Mouse (Mus musculus) 416B (cell line): ENCODE data around the gene Pknox1.
A peak's percentile ranks its signal among the peaks of the same experiment; 100 is the strongest.
"Not testable (repeated sequence)": the region's sequence is repeated elsewhere in the genome, so short reads cannot be mapped to it uniquely, and the experiment has no call there.

ENCODE experiments used
- DNase-seq: peaks from one replicate; pipeline ENCODE4 v3.0.0; 2011; ENCODE audit warnings: low read depth

Pknox1 gene

DNA sequence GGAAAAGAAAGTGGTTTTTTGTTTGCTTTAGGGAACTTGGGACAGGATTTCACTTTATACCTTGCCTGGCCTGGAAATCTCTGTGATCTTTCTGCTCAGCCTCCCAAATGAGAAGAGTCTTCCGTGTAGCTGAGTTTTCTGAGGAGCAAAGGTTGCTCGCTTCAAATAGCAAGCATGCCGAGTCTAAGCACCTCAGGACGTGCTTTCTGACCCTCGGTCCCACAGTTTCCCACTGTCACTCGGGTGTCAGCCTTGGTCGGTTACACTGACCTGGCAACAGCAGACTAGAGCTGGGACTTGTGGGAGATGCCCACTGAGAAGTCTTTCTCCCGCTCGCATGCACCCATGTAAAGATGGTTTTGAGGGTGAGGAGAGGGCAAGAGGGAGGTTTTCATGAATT lies 33.4 kb downstream of the Pknox1 start:
- DNase-seq, result no peak

DNA sequence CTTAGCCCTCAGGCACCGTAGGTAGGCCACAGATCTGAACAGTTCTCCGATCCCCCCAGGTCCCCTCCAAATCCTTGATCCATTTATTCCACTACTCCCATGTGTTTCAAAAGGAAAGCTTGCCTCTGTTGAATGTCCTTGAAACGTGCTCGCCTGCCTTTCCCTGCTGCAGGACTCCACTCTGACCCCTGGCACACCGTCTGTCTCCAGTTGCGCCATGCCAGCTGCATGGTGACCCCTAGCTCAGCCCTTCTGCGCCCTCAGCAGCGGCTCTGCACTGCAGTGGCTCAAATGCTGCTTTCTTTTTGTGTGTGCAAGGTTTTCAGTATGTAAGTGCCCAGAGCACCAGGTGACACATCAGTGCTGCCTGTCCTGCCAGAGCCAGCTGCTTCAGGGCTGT lies 34.1 kb downstream of the Pknox1 start:
- DNase-seq, result no peak

DNA sequence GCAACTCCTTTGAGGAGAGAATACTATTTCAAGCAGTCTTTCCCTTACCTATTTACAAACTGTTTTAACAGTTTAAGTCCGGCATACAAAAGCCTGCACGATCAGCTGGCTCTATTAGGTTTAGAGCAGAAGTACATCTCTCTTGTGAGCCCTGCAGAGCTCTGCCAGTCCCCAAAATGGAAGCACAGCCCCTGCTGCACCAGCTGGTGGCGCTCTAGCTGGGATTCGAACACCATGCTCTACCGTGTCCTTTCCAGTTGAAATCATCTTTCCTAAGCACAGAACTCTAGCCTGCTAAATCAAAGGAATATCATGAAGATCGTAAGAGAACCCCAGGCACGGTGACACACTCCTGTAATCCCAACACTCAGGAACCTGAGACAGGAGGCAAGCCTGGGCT lies 41.9 kb downstream of the Pknox1 start:
- DNase-seq, result no peak

DNA sequence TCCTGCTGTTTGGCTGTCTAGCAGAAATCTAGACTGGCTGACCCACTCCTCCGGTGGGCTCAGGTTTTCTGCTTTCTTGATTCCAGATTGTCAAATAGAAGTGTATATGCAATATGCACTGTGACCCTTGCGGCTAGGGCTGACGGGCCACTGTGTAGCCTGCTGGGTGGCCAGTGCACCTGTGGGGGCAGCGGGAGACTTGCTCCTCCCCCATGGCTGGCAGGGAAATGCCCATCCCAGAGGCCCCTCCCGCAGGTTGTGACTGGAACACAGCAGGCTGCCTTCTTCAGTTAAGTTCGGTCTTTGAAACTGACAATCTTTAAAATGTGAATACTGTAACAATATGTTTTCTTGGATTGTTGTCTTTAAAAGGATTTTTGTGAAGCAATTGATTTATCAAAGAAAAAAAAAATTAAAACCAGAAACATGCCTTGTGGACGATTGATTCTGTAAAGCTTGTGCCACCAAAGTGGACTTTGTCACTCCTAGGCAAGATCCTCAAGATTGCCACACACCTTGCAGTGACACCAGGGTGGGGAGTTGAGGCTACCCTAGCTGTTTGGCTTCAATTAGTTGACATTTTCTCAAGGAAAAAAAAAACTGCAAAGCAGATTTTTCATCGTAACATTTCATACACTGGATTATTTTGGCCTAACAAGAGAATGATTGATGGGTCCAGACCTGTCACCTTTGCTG lies 42.9 kb downstream of the Pknox1 start:
- no peak for DNase-seq

DNA sequence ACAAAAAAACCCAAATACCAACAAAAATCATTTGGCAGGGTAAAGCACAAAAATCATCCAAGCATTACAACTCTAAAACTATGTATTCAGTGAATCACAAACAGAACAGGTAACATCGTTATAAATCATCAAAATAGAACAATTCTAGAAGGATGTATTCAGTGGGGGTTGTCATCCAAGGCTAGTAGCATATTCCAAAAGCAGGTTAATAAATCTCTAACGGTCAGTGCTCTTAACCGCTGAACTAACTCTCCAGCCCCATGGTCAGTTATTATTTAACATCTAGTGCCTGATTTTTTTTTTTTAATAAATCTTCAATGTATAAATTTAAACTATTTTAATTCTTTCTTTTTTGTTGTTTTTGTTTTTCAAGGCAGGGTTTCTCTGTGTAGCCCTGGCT lies 44.6 kb downstream of the Pknox1 start:
- not testable (repeated sequence) for DNase-seq

DNA sequence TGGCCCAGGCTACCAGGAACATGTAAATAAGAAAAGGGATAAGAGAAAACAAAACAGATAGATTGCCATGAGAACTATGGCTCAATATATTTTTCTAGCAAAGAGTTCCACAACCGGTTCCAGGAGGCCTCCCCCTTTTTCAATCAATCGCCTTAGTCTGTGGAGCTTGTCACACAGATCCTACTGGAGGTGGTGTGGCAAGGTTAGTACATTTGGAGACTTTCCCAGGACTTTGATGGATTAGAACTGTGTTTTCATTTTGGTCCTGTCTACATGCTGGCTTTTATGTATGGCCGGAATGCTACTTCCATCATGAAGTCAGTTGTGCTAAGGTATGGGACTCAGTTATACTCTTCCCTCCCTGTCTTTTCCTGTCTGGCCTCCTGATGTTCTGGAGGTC lies 45.4 kb downstream of the Pknox1 start:
- DNase-seq, result no peak

DNA sequence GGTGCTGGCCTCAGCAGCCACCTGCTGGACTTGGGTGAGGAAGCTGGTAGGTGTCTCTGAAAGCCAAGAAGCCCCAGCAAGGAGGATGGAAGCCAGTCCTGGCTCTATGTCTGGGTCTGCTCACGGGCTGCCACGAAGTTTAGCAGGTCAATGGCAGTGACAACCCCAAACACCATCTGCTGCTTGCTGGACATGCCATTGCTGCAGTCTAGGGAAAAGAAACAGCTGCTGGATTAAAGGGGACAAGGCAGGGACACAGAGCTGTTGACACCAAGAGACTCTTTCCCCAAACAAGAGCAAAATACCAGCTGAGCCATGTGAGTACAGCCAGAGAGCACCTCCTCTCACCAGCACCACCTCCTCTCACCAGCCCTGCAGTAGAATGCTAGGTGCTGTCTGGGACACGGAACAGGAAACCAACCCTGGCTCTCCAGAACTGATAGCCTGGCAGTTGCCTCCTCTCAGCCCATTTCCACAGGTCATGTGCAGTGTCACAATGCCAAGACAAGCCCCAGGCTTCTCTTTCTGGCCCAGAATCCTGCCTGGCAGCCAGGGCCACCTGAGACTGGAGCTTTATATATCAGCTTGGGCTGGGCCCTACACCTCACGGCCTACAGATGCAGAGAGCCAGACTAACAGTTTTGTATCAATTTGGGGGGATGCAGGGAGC lies 48.7 kb downstream of the Pknox1 start:
- peak; percentile 4 for DNase-seq

DNA sequence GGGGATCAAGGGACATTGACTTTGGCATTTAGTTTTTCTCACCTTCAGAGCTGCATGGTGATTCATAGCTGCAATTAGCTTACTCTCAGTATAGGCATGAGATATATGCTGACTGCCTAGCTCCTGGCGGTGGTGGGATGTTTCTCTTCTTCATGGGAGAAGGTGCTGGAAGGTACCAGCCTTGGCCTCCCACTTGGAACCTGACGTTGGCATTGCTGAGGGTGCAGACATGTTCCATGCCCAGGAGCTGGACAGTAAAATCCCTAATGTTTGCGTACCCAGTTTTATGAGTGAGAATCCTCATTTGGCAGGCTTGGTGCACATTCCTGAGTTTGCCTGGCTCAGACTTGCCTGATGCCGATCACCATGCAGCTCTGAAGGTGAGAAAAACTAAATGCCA lies 58.6 kb downstream of the Pknox1 start:
- DNase-seq, result no peak

DNA sequence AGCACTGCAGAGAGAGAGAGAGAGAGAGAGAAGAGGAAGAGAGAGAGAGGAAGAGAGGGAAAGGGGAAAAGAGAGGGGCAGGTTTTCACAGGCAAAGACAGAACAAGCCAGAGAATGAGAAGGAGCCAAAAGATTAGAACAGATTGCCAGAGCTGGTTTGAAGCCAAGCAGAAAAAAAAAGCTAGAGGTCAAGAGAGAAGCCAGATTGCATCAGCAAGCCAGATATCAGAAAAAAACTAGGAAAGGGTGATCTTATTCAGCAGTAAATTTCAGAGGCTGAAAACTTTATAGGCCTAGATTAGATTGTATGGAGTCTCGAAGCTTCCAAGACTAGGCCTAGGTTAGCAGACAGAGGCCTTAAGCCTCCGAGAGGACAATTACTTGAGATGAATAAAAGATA lies 63.4 kb downstream of the Pknox1 start:
- DNase-seq, result no peak

DNA sequence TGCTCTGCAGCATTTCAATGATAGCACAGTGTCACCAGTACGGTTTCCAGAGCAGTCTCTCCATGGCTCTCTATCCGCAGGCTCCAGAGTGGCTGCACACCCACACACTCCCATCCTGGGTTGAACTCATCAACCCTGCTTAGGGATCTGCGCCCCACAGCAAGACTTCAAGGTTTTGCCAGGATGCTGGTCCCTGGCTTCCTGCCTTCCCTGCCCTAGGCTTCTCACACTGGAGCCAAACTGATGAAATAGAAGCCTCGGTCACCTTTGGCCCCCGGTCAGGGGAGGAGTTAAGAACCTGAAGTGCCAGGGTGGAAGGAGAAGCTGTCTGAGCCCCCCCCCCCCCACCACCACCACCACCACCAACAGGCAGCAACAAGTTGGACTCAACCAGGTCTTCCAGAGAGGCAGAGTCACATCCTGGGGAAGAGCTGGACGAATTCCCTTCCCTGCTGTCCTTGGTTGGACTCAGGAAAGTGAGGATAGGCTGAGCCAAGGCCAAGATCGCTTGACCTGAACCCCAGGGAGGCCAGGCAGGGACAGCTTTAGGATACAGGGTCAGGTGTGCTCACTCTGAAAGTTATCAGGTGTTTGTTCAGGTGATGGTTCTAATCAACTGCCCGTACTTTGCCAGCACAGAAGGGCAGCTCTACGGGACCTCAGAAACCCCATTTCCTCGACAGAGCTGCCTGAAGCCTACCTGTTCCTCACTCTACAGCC lies 66.7 kb downstream of the Pknox1 start:
- DNase-seq, result no peak

DNA sequence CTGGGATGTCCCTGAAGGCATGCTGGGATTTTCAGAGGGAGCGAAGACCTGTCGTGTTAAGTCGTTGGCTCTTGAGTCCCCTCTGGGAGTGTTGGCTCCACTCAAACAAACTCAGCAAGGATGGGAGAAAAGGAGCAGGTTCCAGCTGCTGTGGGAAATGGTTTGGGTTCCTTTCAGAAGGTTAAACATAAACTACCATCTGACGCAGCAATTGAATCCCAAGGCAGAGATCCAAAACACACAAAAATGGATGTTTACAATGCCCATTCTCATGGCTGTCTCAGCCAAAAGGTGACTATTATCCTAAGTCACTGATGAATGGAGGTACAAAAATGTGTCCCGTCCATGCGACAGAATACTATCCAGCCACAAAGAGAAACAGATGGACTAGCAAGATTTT lies 68.5 kb downstream of the Pknox1 start:
- DNase-seq, result no peak

DNA sequence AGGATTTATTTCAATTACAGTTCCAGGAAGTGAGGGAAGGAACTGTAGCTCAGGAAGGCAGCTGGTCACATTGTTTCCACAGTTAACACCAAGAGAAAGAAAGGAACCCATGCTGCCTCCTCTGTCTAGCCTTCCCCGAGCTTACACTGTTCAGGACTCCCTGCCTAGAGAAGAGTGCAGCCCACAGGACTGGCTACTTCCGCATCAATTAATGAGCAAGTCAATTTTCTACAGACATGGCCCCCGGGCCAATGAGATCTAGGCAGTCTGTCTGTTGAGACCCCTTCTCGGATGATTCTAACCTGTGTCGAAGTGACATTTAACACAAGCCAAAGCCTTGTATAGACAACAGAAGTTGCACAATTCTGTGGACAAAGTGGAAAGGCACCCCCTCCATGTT lies 70.4 kb downstream of the Pknox1 start:
- DNase-seq, result no peak

DNA sequence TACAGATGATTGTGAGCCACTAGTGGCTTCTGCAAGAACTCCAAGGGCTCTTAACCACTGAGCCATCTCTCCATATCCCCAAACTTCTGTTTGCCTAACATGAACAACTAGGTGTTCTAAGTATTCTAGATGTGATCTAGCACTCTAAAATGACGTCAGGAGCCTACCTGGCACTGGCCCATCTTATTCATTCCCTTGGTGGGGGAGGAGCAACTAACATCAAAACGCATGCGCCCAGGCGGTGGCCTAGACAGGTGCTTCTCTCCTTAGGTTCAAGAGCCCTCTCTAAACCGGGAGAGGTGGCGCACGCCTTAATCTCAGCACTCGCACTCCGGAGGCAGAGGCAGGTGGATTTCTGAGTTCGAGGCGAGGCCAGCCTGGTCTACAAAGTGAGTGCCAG lies 71.2 kb downstream of the Pknox1 start:
- DNase-seq, result no peak

DNA sequence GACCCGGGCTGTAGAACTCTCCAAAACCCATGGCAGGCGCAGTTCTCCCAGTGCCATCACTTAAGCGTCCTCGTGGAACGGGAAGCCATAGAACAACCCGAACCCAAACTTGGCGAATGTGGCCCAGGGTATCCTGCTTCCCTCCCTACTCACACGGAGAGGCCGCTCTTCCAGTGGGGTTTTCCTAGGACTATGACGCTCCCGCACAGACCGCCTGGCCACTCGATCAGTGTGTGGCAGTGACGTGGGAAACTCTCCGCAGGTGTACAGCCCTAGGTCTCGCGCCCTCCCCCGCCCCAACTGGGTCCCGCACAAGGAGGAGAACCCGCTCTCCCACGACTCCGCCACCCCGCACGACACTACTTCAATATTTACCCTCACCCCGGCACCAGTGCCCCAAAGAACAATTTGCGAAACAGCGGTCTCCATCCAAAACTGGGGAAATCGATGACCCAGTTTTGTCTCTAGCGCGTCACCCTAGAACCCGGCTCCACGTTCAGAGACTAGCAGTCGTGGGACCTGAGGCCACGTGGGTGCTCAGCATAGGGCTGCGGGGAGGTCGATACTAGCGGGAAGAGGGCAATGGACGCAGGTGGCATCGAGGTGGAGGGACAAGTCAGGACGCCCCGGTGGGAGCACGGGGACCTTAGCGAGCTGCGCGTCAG lies 71.9 kb downstream of the Pknox1 start:
- no peak for DNase-seq

DNA sequence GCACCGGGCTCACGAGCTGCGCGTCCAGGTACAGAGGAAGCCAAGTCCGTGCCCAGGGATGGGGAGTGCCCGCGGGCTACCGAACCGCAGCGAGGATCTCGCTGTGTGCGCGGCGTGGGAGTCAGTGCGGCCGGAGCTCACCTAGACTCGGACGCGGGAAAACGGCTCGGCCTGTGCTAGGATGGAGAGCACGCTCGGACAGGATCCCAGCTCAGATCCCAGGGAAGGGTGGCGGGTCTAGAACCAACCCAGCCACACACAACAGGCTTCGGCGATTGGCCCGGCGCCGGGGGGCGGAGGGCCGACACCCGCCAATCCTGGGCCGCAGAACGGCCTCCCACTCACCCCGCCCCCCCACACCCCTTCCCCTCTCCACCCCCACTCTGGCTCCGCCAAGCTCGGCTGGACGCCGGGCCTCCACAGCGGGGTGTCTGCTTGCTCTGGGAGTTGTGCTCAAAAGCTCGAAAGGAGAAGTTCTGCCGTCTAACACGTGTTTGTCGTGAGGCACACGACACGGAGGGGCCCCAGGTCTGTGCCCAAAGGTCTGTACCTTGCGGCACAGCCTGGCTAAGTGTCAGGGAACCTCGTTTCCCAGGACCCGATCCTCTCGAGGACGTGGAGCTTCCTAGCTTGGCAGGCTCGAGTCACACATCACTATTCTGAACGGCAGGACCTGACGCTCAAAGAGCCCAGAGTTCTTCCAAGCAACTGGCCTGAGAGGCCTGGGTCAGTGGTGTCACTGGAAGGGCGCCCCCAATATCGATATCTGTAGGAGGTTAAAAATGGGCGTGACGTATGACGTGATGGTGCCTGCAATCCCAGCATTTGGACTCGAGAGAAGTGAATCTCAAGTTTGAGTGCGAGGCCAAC lies 72.6 kb downstream of the Pknox1 start, which contains the start of gene Cbs:
Gene Cbs, minus strand, starts transcription at position 297 of the 870 bp plus-strand sequence.
- DNase-seq, result no peak

DNA sequence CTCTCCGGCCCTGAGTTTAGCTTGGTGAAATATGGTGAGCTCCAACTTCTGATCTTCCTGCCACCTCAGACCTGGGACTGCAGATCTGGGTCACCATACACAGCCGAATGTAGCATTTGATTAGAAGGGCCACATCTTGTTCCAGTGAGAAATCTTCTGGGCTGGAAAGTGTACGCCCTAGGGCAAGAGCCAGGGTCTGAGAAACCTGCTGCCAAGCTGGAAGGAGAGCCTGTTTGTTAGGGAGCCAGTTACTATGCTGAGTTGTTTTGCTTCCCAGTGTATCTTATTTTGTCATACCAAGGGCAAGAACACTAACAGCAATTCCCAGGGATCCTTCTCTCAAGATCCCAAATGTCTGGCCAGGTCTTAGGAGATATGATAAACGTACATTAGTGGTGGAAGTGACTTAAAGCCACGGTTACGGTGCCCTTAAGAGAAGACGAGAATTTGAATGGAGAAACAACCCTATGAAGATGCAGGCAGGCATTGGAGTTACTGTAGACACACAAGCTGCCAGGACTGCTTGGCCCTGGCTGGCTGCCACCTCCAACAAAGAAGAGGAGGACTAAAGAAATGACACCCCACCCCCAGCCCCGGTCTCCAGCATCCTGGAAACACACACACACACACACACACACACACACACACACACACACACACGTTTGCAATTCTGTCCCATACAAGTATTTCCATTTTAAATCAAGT lies 73.5 kb downstream of the Pknox1 start:
- no peak for DNase-seq

DNA sequence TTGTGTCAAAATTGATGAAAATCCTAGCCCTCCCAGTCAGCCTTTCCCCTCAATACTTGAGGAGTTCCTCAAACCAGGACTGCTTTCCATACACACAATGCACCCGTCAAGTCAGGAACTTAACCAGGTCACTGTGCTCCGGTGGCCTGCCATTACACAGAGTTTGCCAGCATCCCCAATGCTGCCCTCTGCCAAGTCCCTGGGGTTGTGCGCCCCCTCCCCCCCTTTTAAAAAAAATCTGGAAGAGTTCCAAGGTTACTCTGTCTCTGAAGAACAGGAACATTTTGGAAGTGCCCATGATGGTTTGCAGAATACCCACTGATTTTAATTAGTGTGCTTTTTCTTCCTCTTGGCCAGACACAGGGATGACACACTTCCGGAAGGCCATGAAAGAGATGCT lies 75.1 kb downstream of the Pknox1 start:
- DNase-seq, result no peak

DNA sequence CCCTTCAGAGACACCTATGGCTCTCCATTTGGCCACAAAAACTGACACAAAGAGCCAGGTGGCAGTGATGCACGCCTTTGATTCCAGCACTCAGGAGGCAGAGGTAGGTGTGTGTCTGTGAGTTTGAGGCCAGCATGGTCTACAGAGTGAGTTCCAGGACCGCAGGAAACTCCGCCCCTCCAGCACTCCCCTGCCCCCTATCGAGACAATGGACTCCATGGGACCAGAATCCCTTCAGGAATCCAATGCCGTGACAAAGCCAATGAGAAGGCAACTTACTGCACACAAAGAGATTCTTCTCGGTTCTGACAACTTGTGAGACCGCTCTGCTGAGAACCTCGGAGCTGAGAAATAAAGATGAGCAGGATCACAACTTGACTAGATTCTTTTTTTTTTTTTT lies 77.8 kb downstream of the Pknox1 start:
- no peak for DNase-seq

DNA sequence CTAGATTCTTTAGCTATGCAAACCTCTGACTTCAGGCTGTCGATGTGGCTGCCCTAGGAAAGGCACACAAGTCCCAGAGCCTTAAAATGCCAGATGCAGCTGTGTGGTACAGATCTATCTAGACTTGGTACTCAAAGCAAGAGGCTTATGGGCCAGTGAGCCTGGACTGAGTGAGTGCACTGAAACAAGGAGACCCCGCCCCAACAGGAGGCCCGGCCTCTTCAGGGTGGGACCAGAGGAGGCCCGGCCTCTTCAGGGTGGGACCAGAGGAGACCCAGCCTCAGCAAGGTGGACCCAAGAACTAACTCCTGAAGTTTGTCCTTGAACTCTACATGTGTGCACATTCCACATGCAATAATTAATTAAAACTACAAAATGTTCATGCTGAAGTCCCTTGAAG lies 78.4 kb downstream of the Pknox1 start:
- no peak for DNase-seq

DNA sequence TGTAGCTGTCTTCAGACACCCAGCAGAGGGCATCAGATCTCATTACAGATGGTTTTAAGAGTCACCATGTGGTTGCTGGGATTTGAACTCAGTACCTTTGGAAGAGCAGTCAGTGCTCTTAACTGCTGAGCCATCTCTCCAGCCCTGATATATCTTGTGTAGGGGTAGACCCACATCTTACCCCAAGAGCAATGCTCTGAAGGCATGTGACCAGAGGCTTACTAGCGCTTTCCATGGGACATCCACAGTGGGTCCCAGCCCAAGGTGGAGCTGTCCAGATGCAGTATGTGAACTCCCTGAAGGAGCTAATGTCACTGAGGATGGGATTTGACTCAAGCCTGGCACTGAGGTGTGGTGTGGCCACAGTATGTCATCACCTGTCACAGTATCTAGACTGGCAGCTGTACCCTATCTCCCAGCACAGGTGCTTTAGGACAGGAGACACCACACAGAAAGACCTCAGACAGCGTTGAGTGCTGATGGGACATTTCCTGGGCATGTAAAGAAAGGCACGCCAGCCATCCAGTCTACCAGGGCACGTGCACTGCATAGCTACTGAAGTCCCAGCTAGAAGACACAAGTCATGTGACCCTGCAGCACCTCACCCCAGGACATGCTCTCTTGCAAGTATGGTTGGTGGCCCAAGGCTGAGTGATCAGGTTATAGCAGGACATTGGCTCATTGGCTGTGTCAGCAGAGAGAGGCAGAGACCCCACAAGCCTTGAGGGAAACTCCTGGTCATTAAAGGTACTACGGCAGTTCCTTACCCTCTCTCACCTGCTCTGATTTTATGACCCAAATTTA lies 81.9 kb downstream of the Pknox1 start:
- no peak for DNase-seq
